Mouse (Mus musculus) MEL (cell line): ENCODE data around the gene Zfand2a. TPM values are rescaled to one million over a fixed set of nuclear protein-coding genes. Genes with fewer than 3 reads are reported as not detected.

ENCODE experiments used
- DNase-seq: peaks from one replicate; pipeline ENCODE4 v3.0.0; 2011; ENCODE audit warnings: low read depth, low spot score
- H3K27ac ChIP-seq: 2 replicates; pipeline ENCODE4 v1.5.1; 2012; ENCODE audit warnings: low read depth, mild to moderate bottlenecking, control low read depth, low read length, moderate library complexity; ENCODE audit not compliant: control insufficient read depth
- H3K27me3 ChIP-seq, 2 experiments: fragments of 150-350 bp in 1 of 2; sonication (generic) in 1 of 2; 2 replicates each; pipeline ENCODE4 v1.6.1; 2012; ENCODE audit warnings: low read length in 2 of 2, mild to moderate bottlenecking in 2 of 2, improper control_type of control experiment in 1 of 2, moderate library complexity in 1 of 2; ENCODE audit not compliant: insufficient read depth in 2 of 2, control insufficient read depth in 1 of 2
- H3K36me3 ChIP-seq, 2 experiments: 2 replicates each; pipeline ENCODE4 v1.6.1; 2012 to 2014; ENCODE audit warnings: low read length in 2 of 2, improper control_type of control experiment in 1 of 2, inconsistent platforms in 1 of 2, mild to moderate bottlenecking in 1 of 2; ENCODE audit not compliant: insufficient read depth in 2 of 2, control insufficient read depth in 1 of 2
- H3K4me1 ChIP-seq, 2 experiments: fragments of 150-350 bp in 1 of 2; sonication (generic) in 1 of 2; 2 replicates each; pipeline ENCODE4 v1.6.1; 2012; ENCODE audit warnings: low read length in 2 of 2, improper control_type of control experiment in 1 of 2, mild to moderate bottlenecking in 1 of 2; ENCODE audit not compliant: insufficient read depth in 2 of 2, control insufficient read depth in 1 of 2
- H3K4me3 ChIP-seq, 2 experiments: fragments of 150-350 bp in 1 of 2; sonication (generic) in 1 of 2; 2 replicates each; pipeline ENCODE4 v1.5.1; 2012; ENCODE audit warnings: low read depth in 2 of 2, low read length in 2 of 2, mild to moderate bottlenecking in 2 of 2, moderate library complexity in 2 of 2, control low read depth in 1 of 2, improper control_type of control experiment in 1 of 2; ENCODE audit not compliant: control insufficient read depth in 1 of 2, insufficient read depth in 1 of 2
- H3K79me2 ChIP-seq: 2 replicates; pipeline ENCODE4 v1.6.1; 2012; ENCODE audit warnings: mild to moderate bottlenecking, low read length, moderate library complexity; ENCODE audit not compliant: control insufficient read depth, poor library complexity, insufficient read depth
- H3K9ac ChIP-seq: 2 replicates; pipeline ENCODE4 v1.6.1; 2012; ENCODE audit warnings: low read depth, mild to moderate bottlenecking, control low read depth, low read length, moderate library complexity; ENCODE audit not compliant: control insufficient read depth, poor library complexity, severe bottlenecking
- H3K9me3 ChIP-seq: fragments of 150-350 bp; sonication (generic); replicated peaks from 2 replicates; pipeline ENCODE4 v1.6.1; 2012; ENCODE audit warnings: mild to moderate bottlenecking, low read length, improper control_type of control experiment, moderate library complexity; ENCODE audit not compliant: insufficient read depth
- BHLHE40 ChIP-seq: IDR thresholded peaks from 2 replicates; pipeline ENCODE4 v1.6.1; 2012; ENCODE audit warnings: low read depth, mild to moderate bottlenecking, inconsistent platforms, low read length, improper control_type of control experiment, borderline replicate concordance
- CHD1 ChIP-seq: IDR thresholded peaks from 2 replicates; pipeline ENCODE4 v1.6.1; 2012; ENCODE audit warnings: low read depth, mild to moderate bottlenecking, inconsistent platforms, low read length, improper control_type of control experiment
- E2F4 ChIP-seq: IDR thresholded peaks from 2 replicates; pipeline ENCODE4 v1.6.1; 2011; ENCODE audit warnings: low read depth, low read length, improper control_type of control experiment, borderline replicate concordance
- ETS1 ChIP-seq: IDR thresholded peaks from 2 replicates; pipeline ENCODE4 v1.6.1; 2012; ENCODE audit warnings: low read depth, mild to moderate bottlenecking, inconsistent platforms, low read length, improper control_type of control experiment, moderate library complexity
- GABPA ChIP-seq: IDR thresholded peaks from 2 replicates; pipeline ENCODE4 v1.6.1; 2012; ENCODE audit warnings: low read depth, mild to moderate bottlenecking, inconsistent platforms, low read length, improper control_type of control experiment, moderate library complexity
- GATA1 ChIP-seq: IDR thresholded peaks from 2 replicates; pipeline ENCODE4 v1.6.1; 2011; ENCODE audit warnings: low read depth, low read length, improper control_type of control experiment
- HCFC1 ChIP-seq: IDR thresholded peaks from 2 replicates; pipeline ENCODE4 v1.6.1; 2012; ENCODE audit warnings: low read depth, mild to moderate bottlenecking, inconsistent platforms, low read length, improper control_type of control experiment, moderate library complexity
- KAT2A ChIP-seq: conservative IDR thresholded peaks from 2 replicates; pipeline ENCODE4 v1.6.1; 2012; ENCODE audit warnings: low read depth, low read length, improper control_type of control experiment, inconsistent platforms
- MAFK ChIP-seq: IDR thresholded peaks from 2 replicates; pipeline ENCODE4 v1.6.1; 2011; ENCODE audit warnings: low read depth, mild to moderate bottlenecking, low read length, improper control_type of control experiment, borderline replicate concordance
- MEF2A ChIP-seq: IDR thresholded peaks from 2 replicates; pipeline ENCODE4 v1.6.1; 2014; ENCODE audit warnings: low read depth, mild to moderate bottlenecking, inconsistent platforms, low read length, improper control_type of control experiment; ENCODE audit not compliant: poor library complexity, insufficient replicate concordance, severe bottlenecking; ENCODE audit errors: extremely low read depth
- MXI1 ChIP-seq: IDR thresholded peaks from 2 replicates; pipeline ENCODE4 v1.6.1; 2011; ENCODE audit warnings: mild to moderate bottlenecking, low read depth, low read length, improper control_type of control experiment
- NELFE ChIP-seq: IDR thresholded peaks from 2 replicates; pipeline ENCODE4 v1.6.1; 2011; ENCODE audit warnings: low read depth, low read length, improper control_type of control experiment
- NRF1 ChIP-seq: IDR thresholded peaks from 2 replicates; pipeline ENCODE4 v1.6.1; 2014; ENCODE audit warnings: low read depth, mild to moderate bottlenecking, inconsistent platforms, low read length, improper control_type of control experiment, moderate library complexity; ENCODE audit not compliant: poor library complexity, insufficient read depth, severe bottlenecking
- POLR2AphosphoS2 ChIP-seq: IDR thresholded peaks from 2 replicates; pipeline ENCODE4 v1.6.1; 2011; ENCODE audit warnings: low read length, improper control_type of control experiment
- POLR2AphosphoS5 ChIP-seq: IDR thresholded peaks from 2 replicates; pipeline ENCODE4 v1.6.1; 2012; ENCODE audit warnings: low read depth, borderline replicate concordance, mild to moderate bottlenecking, inconsistent platforms, low read length, moderate library complexity, mixed read lengths
- RCOR1 ChIP-seq: IDR thresholded peaks from 2 replicates; pipeline ENCODE4 v1.6.1; 2012; ENCODE audit warnings: low read depth, mild to moderate bottlenecking, inconsistent platforms, low read length, improper control_type of control experiment
- SIN3A ChIP-seq: IDR thresholded peaks from 2 replicates; pipeline ENCODE4 v1.6.1; 2012; ENCODE audit warnings: low read length, improper control_type of control experiment, inconsistent platforms
- SMC3 ChIP-seq: IDR thresholded peaks from 2 replicates; pipeline ENCODE4 v1.6.1; 2011; ENCODE audit warnings: low read depth, low read length, improper control_type of control experiment
- TAL1 ChIP-seq: IDR thresholded peaks from 2 replicates; pipeline ENCODE4 v1.6.1; 2012; ENCODE audit warnings: mild to moderate bottlenecking, inconsistent platforms, low read length, moderate library complexity, mixed read lengths
- TBP ChIP-seq: IDR thresholded peaks from 2 replicates; pipeline ENCODE4 v1.8.0; 2011; ENCODE audit warnings: low read depth, low read length, improper control_type of control experiment
- UBTF ChIP-seq: IDR thresholded peaks from 2 replicates; pipeline ENCODE4 v1.6.1; 2012; ENCODE audit warnings: low read depth, mild to moderate bottlenecking, inconsistent platforms, low read length, improper control_type of control experiment, moderate library complexity, borderline replicate concordance; ENCODE audit not compliant: insufficient read depth
- USF1 ChIP-seq: IDR thresholded peaks from 2 replicates; pipeline ENCODE4 v1.6.1; 2014; ENCODE audit warnings: low read depth, mild to moderate bottlenecking, inconsistent platforms, low read length, improper control_type of control experiment, moderate library complexity
- USF2 ChIP-seq, 2 experiments: IDR thresholded peaks; 2 replicates each; pipeline ENCODE4 v1.6.1; 2011 to 2012; ENCODE audit warnings: improper control_type of control experiment in 2 of 2, low read length in 2 of 2, borderline replicate concordance in 1 of 2, inconsistent platforms in 1 of 2, low read depth in 1 of 2, mild to moderate bottlenecking in 1 of 2; ENCODE audit not compliant: insufficient read depth in 1 of 2
- ZC3H11A ChIP-seq: IDR thresholded peaks from 2 replicates; pipeline ENCODE4 v1.6.1; 2012; ENCODE audit warnings: low read depth, mild to moderate bottlenecking, inconsistent platforms, low read length, improper control_type of control experiment
- ZKSCAN1 ChIP-seq: IDR thresholded peaks from 2 replicates; pipeline ENCODE4 v1.6.1; 2012; ENCODE audit warnings: low read depth, mild to moderate bottlenecking, inconsistent platforms, low read length, improper control_type of control experiment, moderate library complexity
- ZMIZ1 ChIP-seq: IDR thresholded peaks from 2 replicates; pipeline ENCODE4 v1.6.1; 2012; ENCODE audit warnings: low read depth, mild to moderate bottlenecking, inconsistent platforms, low read length, improper control_type of control experiment, moderate library complexity
- ZNF384 ChIP-seq: IDR thresholded peaks from 2 replicates; pipeline ENCODE4 v1.6.1; 2012; ENCODE audit warnings: low read depth, mild to moderate bottlenecking, inconsistent platforms, low read length, improper control_type of control experiment
- polyA plus RNA-seq, 2 experiments: library from polyadenylated mRNA; stranded (reverse) in 1 of 2; unstranded in 1 of 2; fragments of >175 nt in 1 of 2; fragments of >200 nt in 1 of 2; gene quantifications; 2 replicates each; pipeline versions ENCODE4 v1.2.1 to v1.2.4; 2012; ENCODE audit warnings: low replicate concordance in 2 of 2, low read depth in 1 of 2; ENCODE audit not compliant: insufficient read length in 2 of 2, insufficient read depth in 1 of 2, missing spikeins in 1 of 2
- total RNA-seq: library from RNA; depleted of rRNA; stranded (reverse); fragments of 300-350 nt; gene quantifications from 2 replicates; pipeline ENCODE4 v1.2.3, GENCODE M21; 2012

Zfand2a gene
- total and polyA plus RNA-seq, 3 experiments: 13.8 to 15.3 TPM; not detected in 1

- no peaks in the 10 kb centered on the region for H3K27me3 ChIP-seq
- no peak for TF ChIP-seq RCOR1
- TF ChIP-seq UBTF: no peak
- TF ChIP-seq NRF1: no peak
- TF ChIP-seq POLR2AphosphoS2: no peak
- no peak for TF ChIP-seq ZC3H11A
- TF ChIP-seq GABPA: no peak
- TF ChIP-seq E2F4: no peak
- TF ChIP-seq SIN3A: no peak
- TF ChIP-seq ZNF384: no peak
- no peak for TF ChIP-seq TBP
- TF ChIP-seq GATA1: no peak
- no peak for TF ChIP-seq USF1
- TF ChIP-seq, all 39 proteins: peak for 0
- Histone ChIP-seq H3K9ac (no peak overlapping the region), H3K4me1 (no peaks in the 10 kb centered on the region), H3K27ac (no peak overlapping the region), H3K9me3 (no peaks in the 10 kb centered on the region), H3K4me3 (no peak overlapping the region), H3K79me2 (peaks cover 1% of the 10 kb centered on the region), H3K36me3 (peaks cover 0 to 4% of the 10 kb centered on the region in 2 experiments; a peak in 1 of 4 replicates)
- DNase-seq: no peak
Measured at GRCm38 (mm10) chr5:139440926-139441725, 43.2 kb downstream of the Zfand2a start.

GRCm38 (mm10) chr5:139440451-139440850 is 43.9 kb downstream of the Zfand2a start:
- Histone ChIP-seq H3K79me2 (peaks cover 1% of the 10 kb centered on the region; the same call in 1 of the 2 replicates), H3K4me1 (no peaks in the 10 kb centered on the region), H3K36me3 (peaks cover 0 to 4% of the 10 kb centered on the region in 2 experiments; a peak in 1 of 4 replicates), H3K27ac (no peak overlapping the region), H3K27me3 (no peaks in the 10 kb centered on the region), H3K9ac (no peak overlapping the region), H3K4me3 (no peak overlapping the region), H3K9me3 (no peaks in the 10 kb centered on the region)
- no peak for DNase-seq
- TF ChIP-seq POLR2AphosphoS5 (no peak), SIN3A (no peak), BHLHE40 (no peak), CHD1 (no peak), POLR2AphosphoS2 (no peak), USF2 (IDR thresholded peaks at IDR 0.05; ENCODE audit: borderline replicate concordance in 1 of 2, insufficient read depth in 1 of 2, low read depth in 1 of 2, low read length in 2 of 2) (no peak), USF1 (no peak), MEF2A (no peak), SMC3 (no peak), ZMIZ1 (no peak), KAT2A (no peak), ETS1 (no peak), MAFK (no peak), TAL1 (no peak), HCFC1 (no peak), NELFE (no peak), MXI1 (no peak), ZKSCAN1 (no peak)
